Mouse (Mus musculus): Measurements from ENCODE around the gene Oas2.

Gene Oas2

DNA sequence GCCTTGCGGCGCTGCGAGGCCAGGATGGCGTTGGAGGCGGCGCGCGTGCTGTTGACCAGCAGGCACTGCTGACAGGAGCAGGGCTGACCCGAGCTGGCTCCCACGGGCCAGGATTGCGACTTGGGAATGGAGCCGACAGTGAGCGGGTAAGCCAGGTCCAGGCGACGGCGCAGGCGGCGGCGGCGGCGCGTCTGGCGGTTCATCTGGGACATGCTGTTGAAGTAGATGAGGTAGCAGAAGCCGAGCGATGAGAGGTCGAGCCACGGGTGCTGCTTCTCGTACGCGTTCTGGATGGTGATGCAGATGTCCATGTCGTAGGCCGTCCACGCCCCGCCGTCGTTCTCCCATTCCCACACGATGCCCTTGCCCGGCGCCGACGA is 55.0 kb downstream of the Oas2 start:
- no peak for DNase-seq

DNA sequence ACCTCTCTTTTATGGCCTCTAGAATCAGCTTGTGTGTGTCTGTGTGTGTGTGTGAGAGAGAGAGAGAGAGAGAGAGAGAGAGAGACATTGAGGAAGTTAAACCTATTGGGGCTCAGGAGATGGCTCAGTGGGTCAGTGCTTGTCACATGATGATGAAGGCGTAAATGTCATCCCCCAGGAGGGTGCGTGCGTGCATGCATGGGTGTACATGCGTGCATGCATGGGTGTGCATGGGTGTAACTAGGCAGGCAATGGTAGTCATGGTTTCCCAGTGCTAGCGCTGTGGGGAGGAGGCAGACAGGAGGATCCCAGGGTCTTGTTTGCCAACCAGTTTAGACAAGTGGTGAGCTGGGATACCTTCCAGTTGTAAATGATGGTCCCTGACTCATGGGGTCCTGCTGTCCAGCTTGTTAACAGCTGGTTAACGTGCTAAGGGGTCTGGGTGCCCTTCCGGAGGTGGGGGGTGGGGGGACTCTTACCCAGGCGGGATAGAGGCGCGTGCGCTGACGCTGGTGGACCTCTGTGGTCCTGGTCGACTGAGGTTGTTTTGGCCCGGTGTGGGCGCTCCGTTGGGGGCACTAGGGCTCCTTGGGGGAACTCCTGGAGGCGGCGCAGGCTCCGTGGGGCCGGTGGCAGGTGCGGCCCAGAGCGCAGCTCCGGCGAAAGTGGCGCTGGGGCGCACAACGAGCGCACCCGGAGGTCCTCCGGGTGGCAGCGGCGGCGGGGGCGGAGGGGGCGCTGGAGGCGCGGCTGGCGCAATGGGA is 55.5 kb downstream of the Oas2 start:
- no peak for DNase-seq

DNA sequence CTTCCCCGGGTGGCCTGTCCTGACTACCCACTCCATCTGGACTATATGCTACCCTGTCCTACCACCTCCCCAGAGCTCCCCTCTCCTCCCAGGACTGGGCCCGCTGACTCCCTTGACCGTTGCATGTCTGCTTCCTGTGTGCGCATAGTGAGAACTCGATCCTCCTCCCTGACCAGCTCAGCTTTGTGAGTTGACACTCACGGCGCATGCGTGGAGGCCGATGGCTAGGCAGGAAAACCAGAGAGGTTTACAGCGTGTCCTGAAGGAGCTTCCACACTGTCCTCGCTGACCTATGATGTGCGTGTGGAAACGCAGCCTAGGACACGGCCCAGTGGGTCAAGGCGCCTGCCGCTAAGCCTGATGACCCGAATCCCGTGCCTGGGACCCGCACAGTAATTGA is 57.6 kb downstream of the Oas2 start:
- DNase-seq: peak in 1 of 2 experiments; percentile 12

DNA sequence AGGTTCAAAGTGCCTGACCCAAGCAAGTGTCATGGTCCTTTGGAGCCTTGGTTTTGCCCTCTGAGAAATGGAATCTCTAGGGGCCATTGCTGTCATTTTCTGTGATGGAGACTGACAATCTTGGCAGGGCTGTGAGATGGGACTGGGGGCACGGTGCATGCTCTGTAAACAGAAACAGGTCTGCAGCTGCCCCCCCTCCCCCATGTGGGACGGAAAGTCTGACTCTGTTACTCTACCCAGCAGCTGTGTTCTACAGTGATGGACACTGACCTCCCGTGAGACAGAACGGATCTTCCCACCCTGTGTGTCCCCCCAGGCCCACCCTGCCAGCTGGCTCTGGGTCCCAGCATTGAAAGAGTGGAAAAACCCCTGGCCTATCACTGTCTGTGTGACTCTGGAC is 59.2 kb downstream of the Oas2 start:
- no peak for DNase-seq

DNA sequence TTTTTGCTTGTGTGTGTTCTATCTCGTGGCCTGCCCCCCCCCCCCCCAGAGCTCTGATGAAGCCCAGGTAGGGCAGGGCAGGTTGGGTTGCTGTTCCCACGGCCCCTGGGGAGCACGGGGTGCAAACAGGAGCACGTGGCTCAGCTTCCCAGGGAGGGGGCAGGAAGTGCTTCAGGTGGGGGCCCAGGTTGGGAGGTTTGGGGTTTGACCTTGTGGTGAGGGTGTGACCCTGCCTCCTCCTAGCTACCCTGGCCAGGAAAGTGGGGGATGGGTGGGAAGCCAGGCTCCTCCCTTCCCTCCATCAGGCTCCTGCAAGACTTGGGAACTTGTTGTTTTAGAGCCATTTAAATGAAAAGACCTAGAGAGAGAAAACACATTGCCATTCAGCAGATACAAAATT is 61.2 kb downstream of the Oas2 start:
- no peak for DNase-seq

DNA sequence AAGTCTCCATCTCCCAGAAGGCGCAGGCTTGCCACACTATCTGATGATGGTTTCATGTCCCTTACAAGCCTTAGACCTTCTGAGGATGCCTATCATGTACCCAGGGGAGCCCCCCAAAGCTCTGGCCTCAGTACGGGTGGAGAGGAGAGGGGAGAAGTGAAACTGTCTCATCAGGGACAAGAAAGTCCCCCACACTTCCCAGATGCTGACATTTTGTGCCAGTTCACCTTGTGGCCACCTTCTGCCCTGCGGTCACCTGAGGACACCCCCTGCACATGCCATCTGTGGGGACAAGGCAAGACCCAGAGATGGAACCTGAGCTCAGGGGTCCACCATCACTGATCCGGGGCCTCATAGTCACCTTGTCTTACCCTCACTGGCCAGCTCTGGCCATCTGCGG is 61.8 kb downstream of the Oas2 start:
- DNase-seq: no peak

DNA sequence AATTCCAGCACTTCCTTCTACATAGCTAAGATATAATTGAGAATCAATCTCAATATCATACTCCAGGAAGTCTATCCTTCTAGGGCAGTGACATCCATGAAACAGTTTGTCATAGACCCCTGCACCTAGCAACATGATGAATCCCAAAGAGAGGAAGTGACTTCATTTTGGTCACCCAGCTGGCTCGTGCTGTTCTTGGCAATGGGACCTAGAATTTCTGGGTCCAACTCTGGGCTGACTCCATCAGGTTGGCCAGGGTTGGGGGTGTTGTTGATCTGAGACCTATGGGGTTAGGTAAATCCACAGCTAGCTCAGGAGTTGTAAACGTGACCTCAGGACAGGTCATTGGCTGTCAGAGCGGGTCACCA is 62.2 kb downstream of the Oas2 start:
- DNase-seq: no peak

DNA sequence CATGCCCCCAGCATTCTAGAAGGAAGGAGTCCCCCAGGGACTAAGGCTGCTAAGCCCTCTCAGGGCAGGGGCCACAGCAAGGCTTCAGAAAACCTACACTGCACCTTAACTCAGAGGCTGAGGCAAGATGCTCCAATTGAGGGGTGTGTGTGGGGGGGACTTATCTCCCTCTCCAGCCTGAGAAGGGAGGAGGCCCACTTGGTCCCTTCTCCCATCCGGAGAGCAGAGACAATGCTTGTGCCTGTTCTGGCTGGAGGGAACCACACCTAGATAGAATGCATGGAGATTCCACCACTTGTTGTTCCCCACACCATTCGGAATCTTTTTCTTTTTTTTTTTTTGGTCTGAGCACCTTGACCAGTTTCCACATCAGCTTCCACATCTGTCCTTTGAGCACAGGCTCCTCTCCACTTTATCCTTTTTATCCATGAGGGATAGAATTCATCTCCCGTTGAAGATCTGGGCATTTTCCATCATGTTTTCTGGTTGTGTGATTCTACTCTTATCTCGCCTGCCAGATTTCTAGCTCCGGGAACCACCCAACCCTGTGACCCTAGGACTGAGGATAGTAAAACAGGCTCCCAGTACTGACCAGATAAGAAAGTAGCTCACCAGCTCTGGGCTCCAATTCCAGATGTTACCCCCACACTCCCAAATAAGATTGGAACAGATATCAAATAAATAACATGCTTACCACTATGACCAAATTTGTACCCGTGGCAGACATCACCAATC is 62.7 kb downstream of the Oas2 start:
- no peak for DNase-seq

DNA sequence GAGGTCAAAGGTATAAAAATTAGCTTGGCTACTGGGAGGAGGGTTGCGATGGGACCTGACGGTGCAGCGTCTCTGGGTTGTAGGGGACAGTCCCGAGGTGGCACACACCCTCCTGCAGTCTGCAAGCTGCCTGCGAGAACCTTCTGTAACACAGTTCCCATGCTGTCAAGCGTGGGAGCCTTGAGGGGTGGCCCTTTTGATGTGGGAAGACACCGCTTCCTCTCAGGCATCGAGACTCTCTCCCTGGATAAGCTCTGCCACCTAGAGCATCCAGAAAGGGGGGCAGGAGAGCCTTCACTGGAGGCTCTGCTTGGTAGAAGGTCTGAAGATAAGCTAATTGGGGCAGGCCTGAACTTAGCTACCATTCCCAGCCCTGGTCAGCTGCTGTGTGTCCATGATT is 64.0 kb downstream of the Oas2 start:
- DNase-seq: no peak

DNA sequence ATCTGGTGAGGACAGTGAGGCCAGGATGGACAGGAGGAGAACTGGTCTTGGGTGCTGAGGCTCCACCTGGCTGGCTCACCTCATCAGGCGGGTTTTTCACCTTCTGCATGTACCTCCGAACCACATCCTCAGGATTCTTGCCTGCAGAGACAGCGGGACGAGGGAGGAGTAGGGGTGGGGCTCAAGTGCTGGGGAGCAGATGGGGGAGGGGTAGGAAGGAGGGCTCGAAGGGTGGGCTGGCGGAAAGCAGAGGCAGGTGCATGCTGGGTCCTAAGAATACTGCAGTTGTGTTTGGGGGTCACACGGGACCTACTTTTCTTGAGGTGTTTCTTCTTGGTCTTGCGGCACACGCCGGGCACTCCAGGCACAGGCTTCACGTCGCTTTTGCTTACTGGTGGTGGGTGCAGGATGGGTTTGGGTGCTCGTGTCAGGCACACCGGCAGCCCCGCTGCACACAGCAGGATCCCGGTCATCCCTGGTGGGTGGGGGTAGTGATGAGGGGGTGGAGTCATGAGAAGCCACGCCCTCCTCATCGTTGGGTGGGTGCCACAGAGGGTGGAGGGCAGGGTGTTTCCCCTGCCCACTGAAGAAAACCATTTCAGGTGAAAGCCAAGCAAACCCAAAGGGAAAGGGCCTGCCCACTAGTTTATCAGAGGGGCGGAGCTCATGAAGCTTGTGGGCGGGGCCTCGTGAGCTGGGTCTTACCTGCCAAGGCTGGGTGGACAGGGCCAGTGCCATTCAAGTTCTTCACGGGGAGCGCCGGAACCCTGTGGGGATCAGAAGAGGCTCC is 66.5 kb downstream of the Oas2 start:
- peak in 1 of 2 experiments; percentile 10 for DNase-seq

DNA sequence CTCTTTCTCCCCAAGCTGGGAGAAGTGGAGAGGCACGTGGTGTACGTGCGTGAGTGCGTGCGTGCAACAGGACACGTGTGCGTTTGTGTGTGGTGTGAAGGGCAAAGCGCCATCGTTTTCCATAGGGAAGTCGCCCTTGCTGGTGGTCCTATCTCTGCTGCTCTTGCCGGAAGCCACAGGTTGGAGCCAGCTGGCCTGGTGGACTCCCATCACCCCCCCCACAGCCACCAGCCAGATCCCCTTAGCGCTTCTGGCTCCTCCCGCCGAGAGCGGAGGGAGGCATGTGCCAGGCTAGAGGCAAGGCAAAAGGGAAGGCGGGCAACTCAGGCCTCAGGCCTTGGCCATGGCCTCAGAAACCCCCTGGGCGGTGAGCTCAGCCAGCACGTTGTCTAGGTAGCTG is 68.7 kb downstream of the Oas2 start:
- no peak for DNase-seq

Measured in kidney, postnatal 36 days (tissue).